Mouse (Mus musculus) heart, postnatal 0 days (tissue): ENCODE results near the gene Gsap.

ENCODE experiments used
- CTCF ChIP-seq: IDR thresholded peaks from 2 replicates; pipeline ENCODE4 v1.5.1; 2016; ENCODE audit warnings: antibody characterized with exemption, control low read depth, low read depth
- EP300 ChIP-seq: IDR thresholded peaks from 2 replicates; pipeline ENCODE4 v1.6.1; 2016; ENCODE audit warnings: antibody characterized with exemption, low read depth

DNA sequence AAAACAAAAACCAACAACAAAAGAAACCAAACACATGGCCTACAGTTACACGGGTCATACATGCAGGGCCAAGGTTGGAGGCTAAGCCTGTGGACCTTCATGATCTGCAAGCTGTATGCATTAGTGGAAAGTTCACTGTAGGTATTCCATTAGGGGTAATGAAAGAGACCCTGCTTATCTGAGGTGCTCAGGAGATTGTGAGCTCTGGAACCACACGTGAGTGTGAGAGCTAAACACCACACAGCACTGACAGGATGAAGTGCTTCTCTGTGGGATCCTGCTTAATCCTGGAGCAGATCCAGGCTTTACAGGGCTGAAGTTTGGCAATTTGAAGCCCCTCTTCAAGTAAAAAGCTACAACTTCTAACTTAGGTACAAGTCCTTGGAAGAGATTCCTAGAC lies 134.1 kb downstream of the Gsap start:
- TF ChIP-seq CTCF (no peak), EP300 (no peak)
